Mouse (Mus musculus): Measurements from ENCODE around the gene BC080695.
"Not testable (repeated sequence)": the region's sequence is repeated elsewhere in the genome, so short reads cannot be mapped to it uniquely, and the experiment has no call there.

BC080695 gene

GRCm38 (mm10) chr4:143551400-143551799 lies at the start of gene BC080695, which contains the start of gene Gm13057:
TSS of gene BC080695 (plus strand) at chr4:143551700.
TSS of gene Gm13057 (plus strand) at chr4:143551709.
- DNase-seq (ENCODE audit: low read depth): not testable (repeated sequence)

DNA sequence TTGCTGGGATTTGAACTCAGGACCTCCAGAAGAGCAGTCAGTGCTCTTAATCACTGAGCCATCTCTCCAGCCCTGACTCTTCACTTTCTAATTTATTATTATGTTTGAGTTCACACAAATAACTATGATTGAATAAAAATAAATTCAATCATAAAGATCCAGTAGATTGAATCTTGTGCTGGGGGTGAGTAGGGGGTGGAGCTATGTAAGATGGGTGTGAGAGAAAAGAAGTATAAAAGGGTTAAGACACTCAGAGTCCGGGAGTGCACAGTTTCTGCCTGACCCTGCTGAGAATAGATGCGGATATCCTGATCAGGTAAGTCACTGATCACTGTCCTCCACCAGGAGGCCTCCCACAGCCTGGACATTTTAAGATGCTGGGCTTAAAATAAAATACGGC lies 40.5 kb upstream of the BC080695 start, which contains the start of gene Gm13043:
Gene Gm13043, plus strand, starts transcription at position 301 of the 400 bp plus-strand sequence.
- no peak for DNase-seq (ENCODE audit: low read depth)

DNA sequence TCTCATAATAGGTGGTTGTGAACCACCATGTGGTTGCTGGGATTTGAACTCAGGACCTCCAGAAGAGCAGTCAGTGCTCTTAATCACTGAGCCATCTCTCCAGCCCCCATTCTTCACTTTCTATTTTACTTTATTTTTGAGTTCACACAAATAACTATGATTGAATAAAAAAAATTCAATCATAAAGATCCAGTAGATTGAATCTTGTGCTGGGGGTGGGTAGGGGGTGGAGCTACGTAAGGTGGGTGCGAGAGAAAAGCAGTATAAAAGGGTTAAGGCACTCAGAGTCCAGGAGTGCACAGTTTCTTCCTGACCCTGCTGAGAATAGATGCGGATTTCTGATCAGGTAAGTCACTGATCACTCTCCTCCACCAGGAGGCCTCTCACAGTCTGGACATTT lies 15.8 kb upstream of the BC080695 start, which contains the start of gene Gm13040:
Gene Gm13040, plus strand, starts transcription at position 301 of the 400 bp plus-strand sequence.
- not testable (repeated sequence) for DNase-seq (ENCODE audit: low read depth)

DNA sequence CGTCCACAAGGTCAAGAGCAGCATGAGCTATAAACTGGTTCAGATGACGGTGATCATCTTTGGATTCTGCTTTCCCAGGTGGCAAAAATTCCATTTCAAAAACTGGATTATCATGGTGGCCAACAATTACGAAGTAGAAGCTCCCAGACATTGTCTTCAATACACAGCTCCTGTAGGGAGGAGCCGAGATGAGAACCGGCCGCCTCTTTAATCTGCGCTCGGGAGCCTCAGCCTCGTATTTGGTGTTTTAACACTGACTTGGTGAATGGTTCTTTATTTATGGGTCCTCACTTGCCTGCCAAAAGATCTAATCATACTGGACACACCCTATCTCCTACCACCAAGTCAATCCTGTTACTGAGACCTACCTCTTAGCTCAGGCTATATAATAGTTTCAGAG lies 60.4 kb downstream of the BC080695 start:
- not testable (repeated sequence) for DNase-seq (ENCODE audit: low read depth)

DNA sequence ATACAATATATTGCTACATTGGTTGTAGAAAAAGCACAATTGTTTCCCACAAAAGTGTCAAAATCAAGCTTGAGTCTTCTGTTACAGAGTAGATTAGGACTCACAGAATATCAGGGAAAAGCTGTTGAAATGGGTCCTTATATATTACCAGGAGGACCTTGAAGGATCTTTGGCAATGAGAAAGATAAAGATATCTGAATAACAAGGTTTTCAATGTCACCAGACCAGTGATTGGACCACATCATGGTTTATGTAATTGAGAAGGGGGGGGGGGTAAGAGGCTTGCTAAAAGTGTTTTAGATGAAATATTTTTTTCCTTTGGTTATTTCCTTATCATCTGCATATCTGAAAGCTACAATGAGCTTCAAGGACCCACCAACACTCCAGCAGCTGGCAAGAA lies 63.2 kb downstream of the BC080695 start, which contains the start of gene Gm13083:
Gene Gm13083, plus strand, starts transcription at position 301 of the 400 bp plus-strand sequence.
- not testable (repeated sequence) for DNase-seq (ENCODE audit: low read depth)

GRCm38 (mm10) chr4:143618101-143618500 lies 66.6 kb downstream of the BC080695 start:
- not testable (repeated sequence) for DNase-seq (ENCODE audit: low read depth)

Measured in fibroblast of lung, adult 2 months (primary cell).